Mouse (Mus musculus) embryo, embryonic 10 days (tissue): Measurements from ENCODE around the gene Fanca.
"Not testable (repeated sequence)": the region's sequence is repeated elsewhere in the genome, so short reads cannot be mapped to it uniquely, and the experiment has no call there.

Experiments used
- DNase-seq: peaks from one replicate; pipeline ENCODE4 v3.0.0-alpha.2; 2015; ENCODE audit warnings: low spot score

Fanca gene

DNA sequence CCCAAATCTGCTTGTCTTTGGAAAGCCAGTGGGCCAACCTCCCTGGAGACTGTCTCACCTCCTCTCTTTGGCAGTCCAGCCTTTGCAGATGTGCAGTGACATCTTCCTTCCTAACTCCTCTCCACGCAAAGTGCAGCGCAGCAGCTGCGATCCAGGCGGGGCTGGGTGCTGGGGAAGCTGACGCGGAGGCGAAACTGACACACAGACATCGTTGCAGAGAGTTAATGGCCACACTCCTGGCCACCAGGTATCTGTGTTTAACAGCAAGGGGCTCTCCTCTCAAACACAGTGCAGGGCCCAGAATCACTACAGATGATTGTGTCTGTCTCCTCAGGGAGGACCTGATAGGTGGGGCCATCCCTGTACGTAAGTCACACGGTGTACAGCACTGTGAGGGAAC is 47.2 kb downstream of the Fanca start:
- no peak for DNase-seq

DNA sequence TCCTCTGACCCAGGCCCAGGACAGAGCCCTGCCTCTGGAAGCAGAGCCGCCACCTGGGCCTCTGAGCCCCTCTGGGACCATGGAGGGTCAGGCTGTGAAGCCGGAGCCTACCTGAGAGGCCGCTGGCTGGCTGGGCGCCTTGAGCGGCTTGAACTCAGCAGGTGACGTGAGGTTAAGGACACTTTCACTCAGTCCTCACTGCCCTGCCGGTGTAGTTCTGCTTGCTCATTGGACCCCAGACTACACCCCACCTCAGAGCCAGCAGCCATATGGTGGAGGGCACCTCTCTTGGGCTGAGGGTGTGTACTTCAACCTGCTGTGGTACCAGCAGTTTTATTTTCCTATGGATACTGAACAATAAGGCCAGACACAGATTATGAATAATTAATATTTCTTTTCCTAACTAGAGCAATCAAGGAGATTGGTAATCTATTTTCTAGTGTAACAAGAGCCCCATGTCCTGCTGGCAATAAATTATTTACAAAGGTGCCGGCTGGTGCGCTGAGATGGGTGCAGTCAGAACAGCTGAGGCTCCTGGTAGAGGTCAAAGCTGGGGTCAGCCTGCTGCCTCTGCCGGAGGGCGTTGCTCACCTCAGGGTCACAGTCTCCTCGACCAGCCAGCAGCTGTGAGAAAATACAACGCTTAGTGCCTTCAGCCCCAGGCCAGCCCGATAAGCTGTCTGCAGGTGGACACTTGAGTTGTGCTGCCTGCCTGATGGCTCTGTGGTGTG is 50.3 kb downstream of the Fanca start:
- peak; percentile 34 for DNase-seq

DNA sequence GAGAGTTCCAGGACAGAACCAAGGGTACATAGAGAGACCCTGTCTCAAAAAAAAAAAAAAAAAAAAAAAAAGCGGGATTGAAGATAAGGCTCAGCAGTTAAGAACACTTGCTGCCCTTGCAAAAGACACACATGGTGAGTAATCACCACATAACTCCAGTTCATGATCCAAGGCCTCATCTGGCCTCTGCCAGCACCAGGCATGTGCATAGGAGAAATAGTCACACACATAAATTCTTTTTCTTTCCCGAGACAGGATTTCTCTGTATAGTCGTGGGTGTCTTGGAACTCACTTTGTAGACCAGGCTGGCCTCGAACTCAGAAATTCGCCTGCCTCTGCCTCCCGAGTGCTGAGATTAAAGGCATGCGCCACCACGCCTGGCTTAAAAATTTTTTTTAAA is 60.8 kb downstream of the Fanca start:
- not testable (repeated sequence) for DNase-seq

DNA sequence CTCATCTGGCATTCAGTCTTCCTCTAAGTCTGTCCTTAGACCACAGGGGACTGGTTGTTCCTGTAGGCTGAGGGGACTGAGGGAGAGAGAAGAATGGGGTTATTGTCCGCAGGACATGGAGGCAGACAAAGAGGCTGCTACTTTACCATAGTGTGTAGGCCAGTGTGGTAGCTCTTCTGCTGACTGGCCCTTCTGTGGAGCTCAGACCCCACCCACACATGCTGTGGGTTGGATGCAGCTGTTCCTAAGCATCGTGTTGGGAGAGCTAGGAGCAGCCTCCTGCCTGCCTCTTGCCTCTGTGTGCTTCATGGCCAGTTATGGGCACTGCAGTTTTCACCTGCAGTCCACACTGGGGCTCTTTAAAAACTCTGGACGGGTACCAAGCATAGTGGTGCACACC is 61.3 kb downstream of the Fanca start:
- no peak for DNase-seq

DNA sequence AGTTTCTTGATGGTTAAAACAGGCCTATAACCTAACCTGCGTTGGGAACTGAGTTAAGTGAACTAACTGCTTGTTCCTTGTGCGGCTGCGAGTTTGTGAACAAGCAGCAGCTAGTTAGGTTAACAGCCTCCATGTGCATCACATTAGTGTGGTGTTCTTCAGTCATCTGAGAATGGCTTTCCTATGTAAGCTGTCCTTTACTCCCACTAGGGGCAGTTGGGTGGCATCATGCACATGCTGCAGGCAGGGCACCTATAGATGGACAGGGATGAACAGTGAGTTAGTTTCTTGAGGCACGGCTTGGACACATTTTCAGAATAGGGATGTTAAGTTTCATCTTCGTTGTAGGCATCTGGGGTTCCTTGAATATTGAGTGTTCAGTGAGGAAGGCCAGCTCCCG is 63.2 kb downstream of the Fanca start:
- no peak for DNase-seq

DNA sequence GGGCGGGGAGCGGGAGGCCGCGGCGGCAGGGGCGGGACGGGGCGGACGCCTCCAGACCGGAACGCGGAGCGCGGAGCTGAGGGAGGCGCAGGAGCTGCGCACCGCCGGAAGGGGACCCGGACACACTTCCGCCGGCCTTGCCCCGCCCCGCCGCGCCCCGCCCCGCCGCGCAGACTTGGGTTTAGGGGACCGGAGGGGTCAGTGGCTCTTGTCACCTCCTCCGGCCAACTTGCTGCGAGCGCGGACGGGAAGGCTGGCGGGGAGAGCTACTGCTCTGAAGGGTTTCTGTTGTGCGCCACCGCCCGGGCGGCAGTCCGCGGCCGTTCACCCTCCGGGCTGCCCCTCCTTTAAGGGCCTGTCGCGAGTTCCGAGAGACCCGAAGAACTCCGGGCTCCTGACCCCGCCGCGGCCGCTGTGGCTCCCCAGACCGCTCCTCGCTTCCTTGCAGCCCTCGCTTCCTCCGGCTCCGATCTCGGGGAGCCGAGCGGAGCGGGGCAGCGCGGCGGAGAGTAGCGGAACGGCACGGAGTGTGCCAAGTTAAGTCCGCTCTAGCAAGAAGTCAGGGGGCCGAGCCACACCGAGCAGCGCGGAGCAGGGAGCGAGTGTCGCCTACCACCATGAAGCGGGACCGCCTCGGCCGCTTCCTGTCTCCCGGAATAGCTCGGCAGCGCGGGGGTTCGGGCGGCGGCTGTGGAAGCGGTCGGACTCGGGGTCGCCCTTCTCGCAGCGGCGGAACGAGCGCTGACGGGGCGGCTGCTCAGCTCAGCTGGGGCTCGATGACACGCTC is 64.1 kb downstream of the Fanca start, which contains the start of the genes Zfp276 and Vps9d1:
Gene Zfp276, plus strand, starts transcription at position 97 of the 787 bp plus-strand sequence.
Gene Vps9d1, minus strand, starts transcription at position 250 of the 787 bp plus-strand sequence.
- DNase-seq: peak; percentile 88

DNA sequence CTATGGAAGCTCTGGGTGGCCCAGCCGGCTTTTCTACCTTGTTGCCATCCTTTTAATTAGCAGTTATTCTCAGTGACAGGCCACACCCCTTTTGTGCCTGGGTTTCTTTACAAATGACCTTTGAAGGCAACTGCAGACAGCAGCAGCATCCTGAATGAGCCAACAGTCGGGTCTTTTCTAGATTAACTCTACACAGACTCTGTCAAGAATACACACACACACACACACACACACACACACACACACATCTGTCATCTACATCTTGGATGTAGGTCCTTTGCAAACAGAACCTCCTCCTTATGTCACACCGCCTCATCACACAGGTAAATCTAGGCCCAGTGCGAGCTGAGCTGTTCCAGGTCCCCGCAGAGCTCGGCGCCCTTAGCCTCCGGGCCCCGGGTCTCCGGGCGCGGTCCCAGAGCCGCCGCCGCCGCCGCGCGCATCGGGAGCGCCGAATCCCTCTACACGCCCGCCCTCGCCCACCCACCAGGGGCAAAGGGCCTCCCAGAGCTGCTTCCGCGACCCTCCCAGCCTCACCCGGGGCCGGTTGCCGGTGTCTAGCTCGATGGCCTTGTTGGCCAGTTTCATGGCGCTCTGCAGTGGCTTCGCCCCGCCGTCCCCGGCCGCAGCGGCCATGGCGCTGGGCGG is 64.8 kb downstream of the Fanca start:
- DNase-seq: peak; percentile 29

DNA sequence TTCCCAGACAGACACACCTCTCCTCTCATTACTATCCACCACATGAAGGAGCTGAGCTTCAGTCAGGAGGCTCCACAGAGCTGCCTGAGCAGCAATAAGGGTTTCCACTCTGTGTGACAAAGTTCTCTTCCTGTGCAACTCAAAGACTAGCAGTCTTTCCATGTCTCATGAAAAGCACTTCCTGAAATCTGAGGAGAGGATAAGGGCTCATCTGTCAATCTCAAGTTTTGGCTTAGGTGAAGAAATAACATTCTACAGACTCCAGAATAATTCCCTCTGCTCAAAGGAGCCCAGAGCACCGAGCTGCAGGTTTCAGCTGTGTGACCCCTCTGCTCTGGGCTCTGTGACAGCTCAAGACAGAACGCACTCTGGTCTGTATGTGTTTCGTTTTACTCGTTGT is 65.5 kb downstream of the Fanca start:
- no peak for DNase-seq

DNA sequence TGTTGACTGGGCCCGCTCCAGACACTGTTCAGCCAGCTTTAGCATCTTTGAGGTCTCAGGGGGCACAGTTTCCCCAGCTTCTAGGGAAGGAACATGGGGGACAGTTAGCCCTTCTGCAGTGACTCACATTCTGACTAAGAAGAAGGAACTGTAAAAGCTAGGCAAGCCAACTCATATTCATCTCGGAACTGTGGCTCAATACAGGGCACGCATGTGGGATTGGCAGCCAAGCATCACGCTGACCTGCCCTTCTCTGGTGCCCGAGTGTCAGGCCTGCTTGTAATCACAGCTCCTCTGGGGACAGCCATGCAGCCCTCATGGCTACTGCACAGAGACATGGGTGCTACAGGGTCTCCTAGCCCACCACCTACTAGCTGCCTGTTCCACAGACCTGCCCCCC is 67.4 kb downstream of the Fanca start:
- DNase-seq: no peak

DNA sequence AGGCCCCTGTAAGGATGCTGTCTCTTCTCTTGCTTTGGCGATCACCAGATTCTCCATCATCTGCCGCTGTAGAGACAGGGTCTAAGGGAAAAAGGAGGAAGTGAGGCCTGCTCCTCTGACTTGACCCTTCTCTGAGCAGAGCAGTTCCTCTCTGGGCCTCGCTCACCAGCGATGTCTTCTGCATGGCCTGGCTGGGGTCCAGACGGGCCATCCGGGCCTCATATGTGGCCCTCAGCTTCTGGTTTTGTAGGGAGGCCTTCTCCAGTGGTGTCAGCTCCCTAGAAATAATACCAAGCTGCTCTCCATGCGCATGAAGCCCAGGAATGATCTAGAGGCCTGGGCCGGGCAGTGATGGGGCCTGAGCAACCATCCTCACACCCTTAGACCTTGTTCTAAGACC is 69.8 kb downstream of the Fanca start:
- no peak for DNase-seq

DNA sequence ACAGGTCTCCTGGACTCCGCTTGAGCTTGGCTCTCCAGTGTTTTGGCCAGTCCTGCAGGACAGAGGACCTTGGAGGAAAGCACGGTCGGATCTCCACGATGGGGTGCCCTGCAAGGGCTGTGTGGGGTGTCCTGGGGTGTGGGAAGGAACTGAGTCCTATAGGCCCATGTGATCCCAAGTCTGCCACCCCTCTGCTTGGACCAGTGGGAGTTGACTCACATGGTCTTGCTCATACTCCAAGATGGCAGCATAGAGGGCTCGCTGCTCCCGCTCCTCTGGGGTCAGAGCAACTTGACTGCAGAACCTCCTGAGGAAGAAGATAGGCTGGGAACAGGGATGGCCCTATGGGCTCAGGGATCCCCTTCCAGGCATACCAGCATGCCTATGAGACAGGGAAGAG is 70.6 kb downstream of the Fanca start:
- DNase-seq: no peak

DNA sequence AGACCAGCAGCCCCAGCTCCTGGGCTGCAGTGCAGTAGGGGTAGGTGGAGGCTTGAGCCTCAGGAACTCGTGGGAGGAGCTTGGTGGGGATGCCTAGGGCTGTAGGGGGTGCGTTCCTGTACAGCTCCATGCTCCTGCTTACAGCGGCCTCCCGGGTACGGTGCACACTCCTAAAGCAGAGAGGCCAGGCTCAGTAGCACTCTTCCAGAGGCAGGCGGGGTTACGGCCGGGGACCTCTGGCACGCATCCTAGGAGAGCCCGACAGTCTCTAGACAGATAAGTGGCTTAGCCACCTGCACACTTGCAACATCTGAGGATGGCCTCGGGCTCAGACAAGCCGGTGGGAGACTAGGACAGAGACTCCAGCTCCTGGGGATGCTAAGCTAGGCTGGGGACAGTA is 72.8 kb downstream of the Fanca start:
- DNase-seq: no peak

DNA sequence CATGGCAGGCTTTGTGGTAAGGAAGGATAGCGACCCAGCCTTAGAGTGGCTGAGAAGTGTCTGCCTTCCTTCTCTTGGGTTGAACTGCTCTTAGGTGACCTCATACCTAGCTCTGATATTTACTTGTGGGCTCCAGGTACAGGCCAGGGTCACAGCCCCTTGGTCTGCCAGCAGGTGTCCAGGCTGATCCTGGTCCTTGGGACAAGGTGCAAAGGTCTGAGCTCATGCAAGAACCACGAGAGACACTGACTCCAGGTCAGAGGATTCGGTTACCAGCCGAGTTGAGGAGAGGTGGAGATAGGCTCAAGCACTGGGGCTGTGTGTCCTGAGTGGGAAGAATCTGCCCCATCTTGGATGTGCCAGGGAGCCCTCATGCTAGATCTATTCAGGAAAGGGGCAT is 74.0 kb downstream of the Fanca start:
- DNase-seq: no peak

DNA sequence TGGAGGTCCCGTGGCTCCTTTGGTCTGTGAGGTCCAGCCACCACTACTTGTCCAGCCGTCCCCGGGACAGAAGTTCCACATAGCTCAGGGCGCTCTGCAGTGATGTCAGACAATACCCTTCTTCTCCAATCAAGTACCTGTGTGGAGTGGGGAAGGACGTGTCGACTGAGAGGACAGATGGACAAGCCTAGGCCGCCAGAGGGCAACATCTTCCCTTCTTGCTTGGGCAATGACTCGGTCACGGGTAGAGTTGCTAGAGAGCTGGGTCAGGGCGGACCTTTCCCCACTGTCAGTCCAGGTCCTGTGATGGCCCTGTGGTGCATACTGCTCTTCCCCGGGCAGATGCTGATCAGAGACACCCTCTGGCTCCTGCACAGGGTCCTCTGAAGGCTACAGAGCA is 75.3 kb downstream of the Fanca start:
- DNase-seq: no peak

DNA sequence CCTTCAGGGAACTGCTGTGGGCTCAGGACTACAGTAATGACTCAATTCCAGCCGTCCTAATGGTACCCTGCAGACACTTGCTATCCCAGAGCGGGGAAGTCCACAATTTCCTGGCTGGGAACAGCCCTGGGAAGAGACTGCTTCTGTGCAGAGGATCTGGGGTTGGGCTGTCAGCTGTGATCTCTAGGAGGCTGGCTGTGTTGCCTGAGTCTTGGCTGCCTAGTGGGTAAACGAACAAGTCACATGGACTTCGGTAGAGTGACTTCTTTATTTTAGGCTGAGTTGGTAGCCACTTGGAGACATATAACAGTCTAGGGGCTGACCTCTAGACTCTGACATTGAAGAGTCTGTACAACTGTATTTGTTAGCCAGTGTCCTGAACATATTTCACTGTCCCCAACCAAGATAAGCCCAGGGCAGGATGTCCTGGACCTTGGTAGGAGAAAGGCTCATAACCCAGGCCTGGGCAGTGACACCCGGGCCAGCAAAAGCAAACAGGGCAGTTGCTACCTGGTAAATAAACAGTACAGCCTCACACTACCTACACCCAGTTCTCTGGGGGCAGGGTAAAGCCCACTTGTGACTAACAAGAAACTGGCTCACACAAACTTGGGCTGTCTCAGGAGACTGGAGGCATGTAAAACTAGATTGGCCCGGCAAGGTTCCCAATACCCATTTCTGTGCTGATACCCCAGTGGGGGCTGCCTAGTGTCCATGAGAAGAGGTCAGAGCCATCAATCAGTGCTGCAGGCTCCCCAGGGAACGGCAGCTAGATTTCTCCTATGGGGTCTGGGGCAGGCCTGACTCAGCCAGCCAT is 76.1 kb downstream of the Fanca start:
- DNase-seq: no peak

DNA sequence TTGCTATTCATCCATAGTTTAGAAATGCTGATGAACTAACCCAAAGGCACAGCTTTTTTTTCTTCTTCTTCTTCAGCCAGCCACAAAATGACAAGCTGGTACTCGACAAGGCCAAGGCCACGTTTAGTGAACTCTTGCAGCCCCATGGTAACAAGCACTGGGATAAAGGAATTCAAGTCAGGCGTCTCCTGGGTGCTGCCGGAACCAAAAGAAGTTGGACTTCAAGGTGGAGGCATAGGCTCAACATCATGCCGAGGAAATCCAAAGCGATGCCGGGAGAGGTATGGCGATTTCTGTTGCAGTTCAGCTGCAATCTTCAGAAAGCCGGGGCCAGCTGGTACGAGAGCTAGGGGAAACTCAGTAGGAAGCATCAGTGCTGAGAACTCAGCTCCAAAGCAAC is 79.0 kb downstream of the Fanca start:
- DNase-seq: no peak

DNA sequence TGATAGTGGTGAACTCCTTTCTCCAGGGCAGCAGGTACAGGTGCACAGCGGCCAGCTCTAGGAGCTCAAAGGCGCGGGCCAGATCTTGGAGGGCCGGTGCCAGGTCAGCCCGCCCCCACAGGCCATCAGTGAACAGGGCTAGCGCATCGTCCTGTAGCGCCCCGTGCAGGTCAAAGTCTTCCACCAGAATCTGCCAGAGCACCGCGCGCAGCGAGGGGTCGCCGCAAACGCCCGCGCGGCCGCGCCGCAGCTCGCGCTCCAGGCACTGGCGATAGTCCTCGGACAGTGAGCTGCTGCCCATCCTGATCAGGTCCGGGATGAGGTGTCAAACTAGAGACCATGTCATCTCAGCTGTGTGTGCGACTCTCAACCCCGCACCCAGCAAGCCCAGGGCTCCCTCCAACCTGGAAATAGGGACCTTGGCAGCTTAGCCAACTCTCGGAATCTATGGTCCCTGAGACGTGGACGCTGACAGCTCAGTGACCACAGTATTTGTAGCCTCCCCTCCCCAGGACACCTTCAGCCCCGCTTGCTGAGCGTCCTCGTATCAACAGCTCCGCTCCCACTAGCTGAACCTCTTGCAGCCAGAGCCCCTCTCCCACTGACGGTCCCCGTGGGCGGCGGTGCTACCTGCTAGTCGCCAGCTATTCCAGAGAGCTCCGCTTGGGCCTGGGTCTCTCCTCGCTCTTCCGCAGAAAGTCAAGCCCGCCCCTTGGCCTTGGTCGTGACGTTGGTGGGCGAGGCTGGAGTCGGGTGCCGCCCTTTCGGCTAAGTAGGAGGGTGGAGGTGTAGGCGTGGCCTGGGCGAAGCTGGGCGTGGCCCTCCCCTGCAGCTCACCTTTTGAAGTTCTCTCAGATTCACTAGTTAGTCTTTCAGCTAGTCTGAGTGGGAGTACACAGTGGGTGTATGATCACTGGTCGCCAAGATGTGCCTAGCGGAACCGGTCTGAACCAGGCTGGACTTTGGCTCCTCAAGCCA is 82.6 kb downstream of the Fanca start, which contains the start of gene Spata2l:
Gene Spata2l, minus strand, starts transcription at position 714 of the 978 bp plus-strand sequence.
- peak; percentile 95 for DNase-seq

DNA sequence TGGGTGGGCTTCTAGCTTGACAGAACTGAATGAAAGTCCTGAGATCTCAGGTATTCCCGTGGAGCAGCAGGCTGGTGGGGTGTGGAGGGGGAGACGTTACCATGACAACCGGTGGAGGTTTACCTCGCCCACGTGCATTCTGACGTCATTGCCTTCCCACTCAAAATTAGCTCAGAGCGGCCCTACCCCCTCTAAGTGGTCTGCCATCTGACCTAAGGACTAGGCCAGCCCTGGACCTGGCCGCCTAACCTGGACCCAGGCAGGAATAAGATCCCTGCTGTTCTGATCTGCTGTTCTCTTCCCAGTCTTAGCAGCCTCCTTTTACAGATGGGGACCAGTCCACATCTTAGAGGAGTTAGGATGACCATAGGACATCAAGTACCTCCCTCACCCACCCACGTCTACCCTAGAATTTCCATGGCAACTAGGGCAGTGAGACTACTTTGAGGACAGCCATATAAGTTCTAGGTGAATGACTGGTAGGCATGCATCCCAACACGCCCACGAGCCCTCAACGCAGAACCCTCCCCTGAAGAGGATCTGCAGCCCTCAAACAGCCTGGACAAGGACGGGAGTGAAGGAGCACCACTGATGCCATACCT is 83.4 kb downstream of the Fanca start:
- peak; percentile 11 for DNase-seq

DNA sequence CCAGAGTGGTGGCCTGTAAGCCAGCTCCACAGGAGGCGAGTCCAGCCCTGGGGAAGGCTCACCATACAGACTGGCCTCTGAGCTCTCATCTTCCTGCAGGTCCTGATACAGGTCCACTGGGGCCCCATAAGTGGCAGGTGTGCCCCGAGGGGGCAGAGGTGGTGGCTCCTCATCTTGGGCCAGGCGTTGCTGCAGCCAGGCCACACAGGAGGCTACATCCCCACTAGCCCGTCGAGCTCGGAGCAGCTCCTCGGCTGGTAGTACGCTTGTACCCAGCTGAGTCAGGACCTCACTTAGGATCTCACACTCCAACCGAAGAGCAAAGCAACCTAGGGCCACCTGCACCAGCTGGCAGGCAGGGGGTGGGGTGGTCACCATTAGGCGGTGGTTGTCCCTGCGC is 84.6 kb downstream of the Fanca start:
- DNase-seq: no peak

DNA sequence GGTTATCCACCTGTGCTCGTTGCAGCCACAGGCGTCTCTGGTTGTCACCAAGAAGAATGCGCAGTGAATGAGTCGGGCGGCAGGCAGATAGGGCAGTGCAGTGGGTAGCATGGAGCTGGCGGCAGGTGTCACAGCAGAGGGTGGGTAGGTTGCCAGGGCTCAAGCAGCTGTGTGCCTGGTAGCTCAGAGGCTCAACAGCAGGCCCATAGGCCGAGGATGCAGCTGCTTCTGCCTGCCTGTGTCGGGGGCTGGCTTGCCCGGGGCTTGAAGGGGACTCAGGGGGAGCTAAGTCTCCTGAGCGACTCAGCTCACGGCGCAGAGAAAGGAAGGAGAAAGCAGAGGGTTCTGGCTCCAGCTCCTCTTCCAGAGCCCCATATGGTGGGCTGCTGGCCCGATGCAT is 85.1 kb downstream of the Fanca start:
- no peak for DNase-seq
